Mouse (Mus musculus) adrenal gland, postnatal 36 days (tissue): ENCODE data around the gene Smdt1. TPM values are rescaled to one million over a fixed set of nuclear protein-coding genes. Genes with fewer than 3 reads are reported as not detected.

Experiments used
- DNase-seq, 2 experiments: peaks; one replicate each; pipeline ENCODE4 v3.0.0; 2021; ENCODE audit warnings: mixed read lengths in 1 of 2
- long read RNA-seq, 2 experiments: library from polyadenylated mRNA; stranded (forward); transcript quantifications; one replicate each; pipeline ENCODE4 v2.0.0; 2021; ENCODE audit warnings: borderline sequencing depth in 2 of 2
- total RNA-seq, 2 experiments: library from RNA; stranded (reverse); gene quantifications; 2 replicates each; pipeline ENCODE4 v1.2.3; 2021

The Smdt1 gene
- 100 to 1,000 TPM; 166 to 186 TPM for total RNA-seq
- long read RNA-seq, experiment 1, transcript Smdt1-201 (3 exons, 705 nt): major isoform, 210 of 451 reads
- long read RNA-seq, experiment 1, transcript Smdt1-204 (3 exons, 597 nt): minor isoform, 14 of 451 reads
- long read RNA-seq, experiment 1, partial matches to known transcripts: 26 of 451 reads
- long read RNA-seq, experiment 1, other reads (novel, unspliced or antisense): 201 of 451 reads
- long read RNA-seq, experiment 2, transcript Smdt1-201 (3 exons, 705 nt): major isoform, 85 of 214 reads
- long read RNA-seq, experiment 2, transcript Smdt1-204 (3 exons, 597 nt): minor isoform, 9 of 214 reads
- long read RNA-seq, experiment 2, partial matches to known transcripts: 10 of 214 reads
- long read RNA-seq, experiment 2, other reads (novel, unspliced or antisense): 109 of 214 reads

GRCm38 (mm10) chr15:82338593-82339112 is at the start of gene Smdt1, which contains the start of the genes Naga and Pheta2:
Gene Smdt1, plus strand, starts transcription at chr15:82338959.
Gene Naga, minus strand, starts transcription at chr15:82338925.
Gene Pheta2, plus strand, starts transcription at chr15:82338942.
- DNase-seq: peak; percentile 97 to 98

GRCm38 (mm10) chr15:82290252-82290651 is 48.5 kb upstream of the Smdt1 start:
- no peak for DNase-seq

DNA sequence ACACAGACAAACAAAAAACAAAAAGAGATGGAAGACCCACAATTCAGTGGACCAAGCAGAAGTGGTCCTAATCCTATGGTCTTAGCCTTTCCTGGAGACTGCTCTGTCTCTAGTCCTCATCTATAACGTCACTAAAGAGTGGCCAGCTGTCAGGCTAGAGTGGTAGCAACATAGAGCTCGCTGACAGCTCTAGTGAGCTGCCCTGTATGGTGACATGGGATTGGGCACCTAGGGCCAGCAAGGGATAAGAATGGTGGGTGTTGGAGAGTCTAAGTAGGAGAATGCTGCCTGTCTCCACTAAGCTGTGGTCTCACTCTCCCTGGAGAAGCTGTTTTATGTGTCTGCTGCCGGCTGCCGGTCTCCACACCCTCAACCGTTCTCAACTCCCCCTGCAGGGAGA is 45.9 kb upstream of the Smdt1 start:
- no peak for DNase-seq

DNA sequence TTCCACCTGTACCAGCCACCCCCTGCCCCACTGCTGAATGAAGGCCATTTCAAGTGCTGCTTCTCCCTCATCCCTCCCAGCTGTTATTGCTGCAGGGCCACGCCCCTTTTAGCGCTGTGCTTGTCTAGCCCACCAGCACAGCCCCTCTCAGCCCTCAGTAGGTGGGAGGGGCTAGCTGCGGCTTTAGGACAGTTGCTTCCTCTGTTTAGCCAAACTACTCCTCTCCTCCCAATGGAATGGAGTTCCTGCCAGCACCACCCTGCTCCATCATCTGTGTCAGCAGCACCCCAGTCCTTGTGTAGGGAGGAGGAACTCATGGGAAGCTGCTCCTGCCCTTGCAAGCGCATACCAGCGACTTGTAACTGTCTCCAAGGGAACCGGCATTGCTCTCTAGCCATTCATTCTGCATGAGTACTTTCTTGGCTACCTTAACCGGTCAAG is 45.5 kb upstream of the Smdt1 start:
- no peak for DNase-seq

GRCm38 (mm10) chr15:82294059-82294458 is 44.7 kb upstream of the Smdt1 start:
- DNase-seq: no peak

DNA sequence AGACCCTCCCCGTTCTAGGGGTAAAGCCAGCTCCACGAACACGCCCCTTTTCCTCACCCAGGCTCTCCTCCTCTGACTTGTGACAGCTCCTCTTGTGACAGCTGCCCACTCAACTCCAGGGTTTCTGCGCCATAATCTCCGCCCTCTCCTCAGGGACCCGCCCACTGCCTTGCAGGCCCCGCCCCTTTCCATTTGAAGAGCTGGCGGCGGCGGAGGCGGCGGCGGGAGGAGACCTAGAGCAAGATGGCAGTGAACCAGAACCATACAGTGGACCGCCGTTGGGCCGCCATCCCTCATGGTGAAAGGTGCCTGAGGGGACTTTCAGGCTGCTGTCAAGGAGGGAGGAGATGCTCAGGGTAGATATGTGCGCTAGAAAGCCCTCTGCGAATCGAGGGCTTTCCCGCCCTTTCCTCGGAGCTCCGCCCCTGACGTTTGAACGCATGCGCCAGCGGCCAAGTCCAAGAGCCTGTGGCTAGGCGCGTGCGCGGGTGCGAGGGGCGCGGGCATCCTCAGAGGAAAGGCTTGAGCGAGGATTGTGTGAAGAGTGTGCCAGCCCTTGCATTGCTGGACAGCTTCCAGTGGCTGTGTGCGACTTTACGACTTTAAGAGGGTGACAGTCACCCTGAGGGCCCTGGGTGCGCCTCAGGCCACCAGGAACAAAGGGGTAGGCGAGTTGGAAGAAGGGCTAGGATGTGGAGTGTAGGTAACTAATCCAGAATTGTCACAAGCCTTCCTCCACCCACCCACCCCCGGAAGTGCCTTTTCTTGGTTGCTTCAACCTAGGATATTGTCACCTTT is 39.8 kb upstream of the Smdt1 start, which contains the start of gene Wbp2nl:
Gene Wbp2nl, plus strand, starts transcription at position 191 of the 798 bp plus-strand sequence.
- no peak for DNase-seq

DNA sequence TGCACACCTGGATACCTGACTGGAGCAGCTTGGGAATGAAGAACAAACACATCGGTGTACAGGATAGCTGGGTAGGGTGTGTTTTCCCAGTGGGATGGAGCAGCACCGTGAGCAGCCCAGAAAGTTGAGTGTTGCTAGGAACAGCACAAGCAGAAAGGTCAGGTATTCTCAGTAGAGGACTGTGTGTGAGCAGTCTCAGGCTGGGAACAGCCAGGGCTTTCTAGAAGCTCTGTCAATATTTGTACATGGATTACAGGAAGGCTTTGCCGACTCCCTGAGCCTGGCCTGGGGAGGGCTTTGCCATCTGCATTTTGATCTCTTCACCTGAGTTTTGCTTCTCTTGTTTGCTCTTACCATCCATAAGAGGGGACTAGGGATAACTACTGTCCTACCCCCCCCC is 31.7 kb upstream of the Smdt1 start:
- no peak for DNase-seq

DNA sequence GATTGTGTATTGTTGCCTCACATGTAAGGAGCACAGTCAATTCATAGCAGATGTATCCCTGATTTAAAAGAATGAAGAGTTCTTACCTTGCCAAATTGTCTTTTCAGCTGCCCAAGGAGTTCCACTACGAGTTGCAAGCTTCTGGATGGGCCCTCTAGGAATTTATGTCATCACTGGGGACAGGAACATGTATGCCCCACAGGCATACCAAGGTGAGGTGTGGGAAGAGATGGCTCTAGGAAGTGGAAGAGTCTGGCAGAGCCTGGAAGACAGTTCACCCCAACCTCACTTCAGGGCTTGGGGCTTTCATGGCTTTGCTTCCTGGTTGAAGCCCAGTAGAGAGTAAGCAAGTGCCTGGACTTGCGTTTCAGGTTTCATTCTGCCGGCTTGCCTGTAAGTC is 30.3 kb upstream of the Smdt1 start:
- DNase-seq: no peak

GRCm38 (mm10) chr15:82317839-82318238 is 20.9 kb upstream of the Smdt1 start:
- no peak for DNase-seq

DNA sequence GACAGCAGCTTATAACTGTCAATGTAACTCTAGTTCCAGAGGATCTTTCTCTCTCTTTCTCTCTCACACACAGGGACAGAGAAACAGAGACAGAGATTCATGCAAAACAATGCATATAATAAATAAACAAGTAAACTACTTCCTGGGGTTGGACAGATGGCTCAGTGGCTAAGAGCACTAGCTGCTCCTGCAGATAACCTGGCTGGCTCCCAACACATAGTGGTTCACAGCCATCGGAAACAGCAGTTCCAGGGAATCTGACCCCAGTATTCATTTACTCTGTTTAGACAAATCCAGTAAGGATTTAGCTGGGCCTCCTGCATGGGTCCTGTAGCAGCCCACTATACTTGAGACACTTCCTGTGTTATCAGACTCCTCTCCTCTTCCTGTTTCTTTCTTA is 19.1 kb upstream of the Smdt1 start:
- DNase-seq: no peak

DNA sequence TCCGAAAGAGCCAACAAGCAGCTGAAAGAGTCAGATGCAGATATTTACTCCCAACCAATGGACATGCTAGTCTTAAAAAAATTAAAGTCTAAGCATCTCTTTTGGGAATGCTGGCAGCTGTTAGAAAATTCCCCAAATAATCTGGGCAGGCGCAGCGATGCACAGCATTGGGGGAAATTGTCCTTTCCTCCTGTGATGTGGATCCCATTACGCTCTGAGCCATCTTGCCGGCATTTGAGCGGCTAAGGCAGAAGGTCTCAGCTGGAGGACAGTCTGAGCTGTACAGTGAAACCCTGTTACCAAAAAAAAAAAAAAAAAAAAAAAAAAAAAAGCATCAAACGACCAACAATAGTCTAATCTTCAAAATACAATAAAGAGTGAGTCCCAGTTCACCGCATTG is 16.6 kb upstream of the Smdt1 start:
- no peak for DNase-seq

- no peak for DNase-seq
Measured at GRCm38 (mm10) chr15:82325382-82325781, 13.4 kb upstream of the Smdt1 start.

- no peak for DNase-seq
Measured at GRCm38 (mm10) chr15:82335194-82335593, 3.6 kb upstream of the Smdt1 start.

- DNase-seq: no peak
Measured at GRCm38 (mm10) chr15:82336629-82337028, 2.1 kb upstream of the Smdt1 start.

GRCm38 (mm10) chr15:82337875-82338274 is 884 bp upstream of the Smdt1 start:
- DNase-seq: no peak

GRCm38 (mm10) chr15:82339150-82339549 is 391 bp downstream of the Smdt1 start:
- DNase-seq: no peak

DNA sequence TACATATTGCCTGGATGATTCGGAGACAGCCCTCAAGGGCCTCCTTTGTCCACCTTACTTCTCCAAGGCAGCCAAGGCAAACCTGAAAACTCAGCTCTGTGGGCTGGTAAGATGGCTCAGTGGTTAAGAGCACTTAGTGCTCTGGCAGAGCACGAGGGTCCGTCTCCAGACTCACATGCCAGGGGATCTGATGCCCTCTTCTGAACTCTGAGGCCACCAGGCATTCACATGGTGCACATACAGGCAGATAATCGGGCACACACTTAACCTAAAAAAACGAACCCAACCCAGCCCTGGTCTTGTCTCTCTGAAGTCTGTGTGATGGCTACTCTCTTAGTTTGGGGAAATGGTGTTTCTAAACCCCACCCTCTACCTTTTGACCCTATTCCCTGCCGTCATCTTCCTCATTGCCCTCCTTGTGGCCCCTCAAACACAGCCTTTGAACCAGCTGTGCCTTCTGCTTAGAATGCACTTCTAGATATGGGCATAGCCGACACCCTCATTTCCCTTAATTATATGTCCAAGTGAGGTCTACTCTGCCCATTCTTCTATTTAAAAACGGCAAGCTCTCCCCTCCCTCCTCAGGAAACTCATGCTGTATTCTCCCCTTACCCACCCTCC is 985 bp downstream of the Smdt1 start:
- no peak for DNase-seq

GRCm38 (mm10) chr15:82340414-82341035 is 1.8 kb downstream of the Smdt1 start:
- no peak for DNase-seq

- peak; percentile 65 to 80 for DNase-seq
Measured at GRCm38 (mm10) chr15:82341036-82341501, 2.3 kb downstream of the Smdt1 start.

GRCm38 (mm10) chr15:82341675-82342542 is 3.1 kb downstream of the Smdt1 start:
- DNase-seq: no peak

- DNase-seq: no peak
Measured at GRCm38 (mm10) chr15:82342543-82342935, 3.8 kb downstream of the Smdt1 start.
